Mouse (Mus musculus) MEL (cell line): ENCODE measurements around the gene Clic4.

Experiments
- CTCF ChIP-seq, 3 experiments: IDR thresholded peaks in 2 of 3; conservative IDR thresholded peaks in 1 of 3; 2 replicates each; pipeline ENCODE4 v1.5.1; 2011 to 2012; ENCODE audit warnings: low read length in 3 of 3, low read depth in 2 of 3, mild to moderate bottlenecking in 2 of 3, improper control_type of control experiment in 1 of 3, inconsistent platforms in 1 of 3, mixed read lengths in 1 of 3, moderate library complexity in 1 of 3; ENCODE audit not compliant: control insufficient read depth in 1 of 3, insufficient read depth in 1 of 3, poor library complexity in 1 of 3, severe bottlenecking in 1 of 3
- EP300 ChIP-seq, 2 experiments: IDR thresholded peaks; 2 replicates each; pipeline ENCODE4 v1.6.1; 2011; ENCODE audit warnings: improper control_type of control experiment in 2 of 2, low read length in 2 of 2, low read depth in 1 of 2, mild to moderate bottlenecking in 1 of 2
- GATA1 ChIP-seq: IDR thresholded peaks from 2 replicates; pipeline ENCODE4 v1.6.1; 2011; ENCODE audit warnings: low read depth, low read length, improper control_type of control experiment
- HCFC1 ChIP-seq: IDR thresholded peaks from 2 replicates; pipeline ENCODE4 v1.6.1; 2012; ENCODE audit warnings: low read depth, mild to moderate bottlenecking, inconsistent platforms, low read length, improper control_type of control experiment, moderate library complexity
- MAZ ChIP-seq: IDR thresholded peaks from 2 replicates; pipeline ENCODE4 v1.6.1; 2012; ENCODE audit warnings: low read depth, mild to moderate bottlenecking, inconsistent platforms, low read length, improper control_type of control experiment
- MEF2A ChIP-seq: IDR thresholded peaks from 2 replicates; pipeline ENCODE4 v1.6.1; 2014; ENCODE audit warnings: low read depth, mild to moderate bottlenecking, inconsistent platforms, low read length, improper control_type of control experiment; ENCODE audit not compliant: poor library complexity, insufficient replicate concordance, severe bottlenecking; ENCODE audit errors: extremely low read depth
- POLR2A ChIP-seq, 2 experiments: IDR thresholded peaks; 2 replicates each; pipeline ENCODE4 v1.6.1; 2011 to 2012; ENCODE audit warnings: low read length in 2 of 2, mild to moderate bottlenecking in 2 of 2, control low read depth in 1 of 2, improper control_type of control experiment in 1 of 2, low read depth in 1 of 2, moderate library complexity in 1 of 2; ENCODE audit not compliant: control insufficient read depth in 1 of 2, insufficient read depth in 1 of 2, poor library complexity in 1 of 2
- POLR2AphosphoS5 ChIP-seq: IDR thresholded peaks from 2 replicates; pipeline ENCODE4 v1.6.1; 2012; ENCODE audit warnings: low read depth, borderline replicate concordance, mild to moderate bottlenecking, inconsistent platforms, low read length, moderate library complexity, mixed read lengths

DNA sequence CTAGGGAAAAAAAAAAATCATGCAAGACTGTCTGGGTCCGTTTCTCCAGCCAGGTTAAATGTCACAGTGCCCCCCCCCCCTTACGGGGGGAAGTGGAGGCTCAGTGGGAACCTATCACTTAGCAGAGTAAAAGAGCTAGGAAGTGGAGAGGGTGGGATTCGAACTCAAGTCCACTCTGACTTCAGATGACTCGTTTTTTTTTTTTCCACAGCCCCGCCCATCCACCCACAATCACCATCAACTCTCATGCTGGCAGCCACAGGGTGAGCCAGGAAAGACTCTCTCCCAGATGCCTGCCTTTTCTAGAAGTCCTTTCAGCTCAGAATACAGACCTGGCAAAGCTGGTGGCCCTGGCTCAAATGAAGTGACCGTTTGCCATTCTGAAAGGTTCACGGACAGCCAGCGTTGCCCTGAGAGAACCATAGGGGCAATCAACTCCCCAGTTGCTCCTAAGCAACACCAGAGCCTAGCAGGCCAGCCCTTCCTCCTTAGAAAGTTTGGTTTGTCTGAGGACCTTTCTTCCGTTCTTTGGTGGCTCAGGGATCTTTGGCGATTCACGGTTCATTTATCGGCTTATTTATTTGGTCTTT, 13.5 kb upstream of the Clic4 start:
- TF ChIP-seq MEF2A (no peak), HCFC1 (no peak), MAZ (no peak; the same call in 1 of the 2 replicates), POLR2AphosphoS5 (no peak), POLR2A (IDR thresholded peaks at IDR 0.05; ENCODE audit: control insufficient read depth in 1 of 2, insufficient read depth in 1 of 2, low read depth in 1 of 2, low read length in 2 of 2, poor library complexity in 1 of 2) (no peak), GATA1 (no peak), CTCF (IDR thresholded peaks at IDR 0.05 in 2 of 3, conservative IDR thresholded peaks at IDR 0.05 in 1 of 3; ENCODE audit: control insufficient read depth in 1 of 3, insufficient read depth in 1 of 3, low read depth in 2 of 3, low read length in 3 of 3, poor library complexity in 1 of 3, severe bottlenecking in 1 of 3) (no peak), EP300 (IDR thresholded peaks at IDR 0.05; ENCODE audit: low read depth in 1 of 2, low read length in 2 of 2) (0 out of 4 replicates have a peak, but pooled peaks of 1 of the 2 experiments have one; percentile 10)
